Mouse (Mus musculus): ENCODE results near the gene Elmo1. TPM values are rescaled to one million over a fixed set of nuclear protein-coding genes. Genes with fewer than 3 reads are reported as not detected.

Gene Elmo1
- polyA plus RNA-seq, 1 experiment from 2014 or later = 10.6 TPM

DNA sequence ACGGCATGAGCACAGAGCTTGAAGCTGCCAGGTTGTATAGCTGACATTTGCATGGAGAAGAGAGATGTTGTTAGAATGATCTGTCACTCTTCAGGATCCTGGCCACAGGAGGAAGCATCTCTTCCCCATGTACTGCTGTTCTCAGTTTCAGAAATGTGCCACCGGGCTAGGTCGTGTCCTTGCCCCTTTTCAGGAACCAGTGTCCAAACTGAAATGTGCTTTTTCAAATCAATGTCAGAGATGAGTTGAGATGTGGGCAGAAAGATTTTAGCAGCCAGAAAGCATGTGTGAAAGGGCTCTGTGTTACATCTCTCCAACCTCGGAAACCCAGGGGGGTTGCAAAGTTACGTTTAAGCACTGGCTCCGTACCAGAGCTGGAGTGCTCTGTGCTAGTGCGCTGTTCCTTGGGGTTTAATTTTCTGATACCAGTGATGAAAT is 383.3 kb downstream of the Elmo1 start:
- DNase-seq (ENCODE audit: low spot score) (no peak), ATAC-seq (replicated peaks; ENCODE audit: low FRiP score) (no peak)
- H3K36me3 ChIP-seq (ENCODE audit: control insufficient read depth, insufficient read depth, low read length) = no peaks in the 10 kb centered on the region
- no peak overlapping the region for H3K9ac ChIP-seq (ENCODE audit: low read depth, low read length)
- no peak overlapping the region for H3K27ac ChIP-seq (ENCODE audit: low read depth, low read length)
- no peak overlapping the region for H3K4me3 ChIP-seq (ENCODE audit: low read depth, low read length)
- no peaks in the 10 kb centered on the region for H3K9me3 ChIP-seq (ENCODE audit: control insufficient read depth, low read length)
- H3K4me1 ChIP-seq (replicated peaks; ENCODE audit: control insufficient read depth, insufficient read depth, low read length) = no peaks in the 10 kb centered on the region
- WGBS = 85% methylated on average over 7 of the region's 7 CpGs
- no peak overlapping the region for H3K4me2 ChIP-seq
- H3K27me3 ChIP-seq (replicated peaks; ENCODE audit: control insufficient read depth, insufficient read depth, low read length) = no peaks in the 10 kb centered on the region

DNA sequence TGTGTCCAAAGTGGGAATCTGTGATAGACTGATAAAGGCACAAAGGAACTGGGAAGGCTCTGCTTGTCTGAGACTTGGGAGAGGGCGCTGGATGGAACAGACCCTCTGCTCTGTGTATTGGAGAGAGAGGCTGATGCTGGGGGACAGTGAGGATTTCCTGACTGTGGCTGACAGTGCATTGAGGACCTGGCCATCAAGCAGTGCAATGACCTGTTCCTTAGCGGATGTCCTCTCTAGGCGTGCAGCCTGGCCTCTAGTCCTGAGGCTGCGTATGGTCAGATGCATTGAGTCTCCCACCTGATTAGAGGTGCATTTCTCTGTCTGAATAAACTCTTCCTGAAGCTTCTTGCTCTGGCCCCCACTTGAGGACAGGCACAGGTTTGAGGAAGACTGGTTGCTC is 384.2 kb downstream of the Elmo1 start:
- H3K9me3 ChIP-seq (ENCODE audit: control insufficient read depth, low read length) = no peaks in the 10 kb centered on the region
- H3K27ac ChIP-seq (ENCODE audit: low read depth, low read length) = no peak overlapping the region
- no peak overlapping the region for H3K4me2 ChIP-seq
- H3K4me1 ChIP-seq (replicated peaks; ENCODE audit: control insufficient read depth, insufficient read depth, low read length) = no peaks in the 10 kb centered on the region
- H3K36me3 ChIP-seq (ENCODE audit: control insufficient read depth, insufficient read depth, low read length) = no peaks in the 10 kb centered on the region
- H3K27me3 ChIP-seq (replicated peaks; ENCODE audit: control insufficient read depth, insufficient read depth, low read length) = no peaks in the 10 kb centered on the region
- ATAC-seq (replicated peaks; ENCODE audit: low FRiP score) (no peak), DNase-seq (ENCODE audit: low spot score) (no peak)
- 85% methylated on average over 4 of the region's 4 CpGs for WGBS
- H3K9ac ChIP-seq (ENCODE audit: low read depth, low read length) = no peak overlapping the region
- H3K4me3 ChIP-seq (ENCODE audit: low read depth, low read length) = no peak overlapping the region

DNA sequence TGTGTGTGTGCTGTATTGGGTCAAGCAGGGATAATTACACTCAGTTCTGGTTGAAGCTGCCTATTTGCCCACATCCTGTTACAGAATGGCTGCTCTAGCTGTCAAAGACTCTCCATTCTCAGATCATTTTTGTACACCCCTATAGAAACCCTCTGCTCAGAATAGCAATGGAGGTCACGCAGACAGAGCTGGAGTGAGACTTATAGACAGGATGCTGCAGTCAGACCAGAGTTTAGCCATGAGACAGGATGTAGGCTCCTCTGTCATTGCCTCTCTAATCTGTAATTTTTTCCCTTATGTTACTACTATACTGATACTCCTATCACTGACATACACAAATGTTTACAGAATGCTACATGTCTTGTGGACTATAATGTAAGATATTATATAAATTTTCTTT is 391.4 kb downstream of the Elmo1 start:
- H3K9ac ChIP-seq (ENCODE audit: low read depth, low read length) = no peak overlapping the region
- no peak overlapping the region for H3K4me3 ChIP-seq (ENCODE audit: low read depth, low read length)
- H3K36me3 ChIP-seq (ENCODE audit: control insufficient read depth, insufficient read depth, low read length) = no peaks in the 10 kb centered on the region
- ATAC-seq (replicated peaks; ENCODE audit: low FRiP score) (no peak), DNase-seq (ENCODE audit: low spot score) (no peak)
- no peaks in the 10 kb centered on the region for H3K27me3 ChIP-seq (replicated peaks; ENCODE audit: control insufficient read depth, insufficient read depth, low read length)
- no peak overlapping the region for H3K4me2 ChIP-seq
- no peak overlapping the region for H3K27ac ChIP-seq (ENCODE audit: low read depth, low read length)
- H3K4me1 ChIP-seq (replicated peaks; ENCODE audit: control insufficient read depth, insufficient read depth, low read length) = no peaks in the 10 kb centered on the region
- WGBS = 92% methylated on average over 1 of the region's 1 CpGs
- H3K9me3 ChIP-seq (ENCODE audit: control insufficient read depth, low read length) = no peaks in the 10 kb centered on the region

DNA sequence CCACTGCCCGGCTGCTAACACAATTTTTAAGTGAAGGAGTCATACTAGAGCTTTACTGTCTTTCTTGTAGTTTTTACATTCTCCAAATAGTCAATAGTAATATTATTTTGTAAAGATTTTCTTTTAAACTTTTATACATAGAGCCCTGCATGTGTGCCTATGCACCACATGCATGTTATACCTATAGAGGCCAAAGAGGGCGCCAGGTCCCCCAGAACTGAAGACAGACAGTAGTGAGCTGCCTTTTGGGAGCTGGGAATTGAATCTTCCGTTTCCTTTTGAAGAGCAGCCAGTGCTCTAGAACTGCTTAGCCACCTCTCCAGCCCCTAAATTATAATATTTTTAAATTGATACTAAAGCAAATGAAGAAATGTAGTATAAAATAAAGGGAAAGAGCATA is 398.7 kb downstream of the Elmo1 start:
- Histone ChIP-seq H3K4me1 (replicated peaks; ENCODE audit: control insufficient read depth, insufficient read depth, low read length) (no peaks in the 10 kb centered on the region), H3K27me3 (replicated peaks; ENCODE audit: control insufficient read depth, insufficient read depth, low read length) (no peaks in the 10 kb centered on the region), H3K27ac (ENCODE audit: low read depth, low read length) (no peak overlapping the region), H3K4me3 (ENCODE audit: low read depth, low read length) (no peak overlapping the region), H3K4me2 (no peak overlapping the region), H3K9ac (ENCODE audit: low read depth, low read length) (no peak overlapping the region), H3K36me3 (ENCODE audit: control insufficient read depth, insufficient read depth, low read length) (no peaks in the 10 kb centered on the region), H3K9me3 (ENCODE audit: control insufficient read depth, low read length) (no peaks in the 10 kb centered on the region)
- no peak for ATAC-seq (replicated peaks; ENCODE audit: low FRiP score)
- WGBS = 64% methylated on average over 3 of the region's 3 CpGs
- DNase-seq (ENCODE audit: low spot score) = no peak

DNA sequence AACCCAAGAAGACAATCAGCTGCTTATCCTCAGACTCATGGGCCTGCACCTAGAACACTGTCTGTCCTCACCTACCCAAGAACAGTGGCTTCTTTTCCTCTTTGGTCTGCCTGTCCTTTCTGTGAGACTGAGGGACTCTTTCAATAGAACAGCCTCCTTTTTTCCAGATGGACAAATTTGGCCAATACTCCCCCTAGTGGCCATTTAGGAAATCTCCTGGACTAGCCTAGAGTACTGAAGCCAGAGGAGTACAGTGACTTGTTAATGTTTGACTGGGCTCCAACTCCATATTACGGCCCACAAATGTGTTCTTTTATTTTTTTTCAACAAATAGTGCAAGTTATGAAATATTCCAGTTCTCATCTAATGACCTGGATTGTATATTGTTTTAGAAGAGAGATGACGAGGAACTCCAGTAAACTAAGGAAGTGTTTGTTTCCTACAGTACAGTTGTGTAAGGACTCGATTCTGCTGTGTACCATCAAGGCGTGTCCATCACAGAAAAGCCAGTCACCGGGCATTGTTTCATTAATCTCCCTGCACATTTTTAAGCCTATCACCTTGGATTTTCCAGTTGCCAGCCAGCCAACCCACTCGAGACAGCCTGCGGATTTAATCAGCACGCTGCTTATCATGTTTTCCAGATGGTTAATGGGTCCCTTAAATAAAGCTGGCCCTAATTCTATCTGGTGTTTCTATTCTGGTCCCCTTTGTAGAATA is 399.5 kb downstream of the Elmo1 start:
- no peak; the same call in 1 of the 2 replicates for ATAC-seq (replicated peaks; ENCODE audit: low FRiP score)
- DNase-seq (ENCODE audit: low spot score) = no peak
- Histone ChIP-seq H3K9me3 (ENCODE audit: control insufficient read depth, low read length) (no peaks in the 10 kb centered on the region), H3K4me2 (no peak overlapping the region), H3K27ac (ENCODE audit: low read depth, low read length) (no peak overlapping the region), H3K27me3 (replicated peaks; ENCODE audit: control insufficient read depth, insufficient read depth, low read length) (no peaks in the 10 kb centered on the region), H3K4me3 (ENCODE audit: low read depth, low read length) (no peak overlapping the region), H3K4me1 (replicated peaks; ENCODE audit: control insufficient read depth, insufficient read depth, low read length) (no peaks in the 10 kb centered on the region), H3K9ac (ENCODE audit: low read depth, low read length) (no peak overlapping the region), H3K36me3 (ENCODE audit: control insufficient read depth, insufficient read depth, low read length) (no peaks in the 10 kb centered on the region)
- 69% methylated on average over 8 of the region's 8 CpGs for WGBS

DNA sequence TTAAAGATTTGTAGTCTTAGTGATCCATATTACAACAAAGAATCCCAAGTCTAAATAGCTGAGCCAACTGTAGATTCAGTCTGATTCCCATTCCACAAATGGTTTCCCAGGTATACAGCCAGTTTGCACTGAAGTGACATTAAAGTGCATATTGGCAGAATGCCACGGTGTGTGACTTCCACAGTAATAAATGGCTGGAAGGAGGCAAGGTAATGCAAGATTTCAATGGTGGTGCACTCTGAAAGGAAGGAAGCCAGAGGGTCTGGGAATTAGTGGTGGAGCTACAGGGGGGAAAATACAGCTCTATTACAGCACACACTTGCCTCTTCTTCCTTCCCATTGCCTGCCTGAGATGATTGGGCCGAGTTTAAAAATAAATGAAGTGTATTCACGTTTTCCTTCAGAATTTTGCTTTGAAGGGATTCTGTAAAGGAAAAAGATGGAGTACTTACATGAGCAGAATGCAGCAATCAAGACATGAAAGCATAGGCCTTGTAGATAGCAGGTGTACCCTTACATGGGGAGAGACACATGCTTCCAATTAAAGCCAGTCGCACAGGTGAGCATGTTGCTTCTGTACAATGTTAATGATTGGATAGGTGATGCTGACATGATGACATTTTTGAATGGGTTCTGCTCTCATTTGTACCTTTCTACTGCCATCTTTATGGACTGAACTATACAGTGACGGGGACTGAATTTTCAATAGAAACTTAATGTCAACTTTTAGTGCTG is 400.6 kb downstream of the Elmo1 start:
- ATAC-seq (replicated peaks; ENCODE audit: low FRiP score) = no peak
- H3K27me3 ChIP-seq (replicated peaks; ENCODE audit: control insufficient read depth, insufficient read depth, low read length) = no peaks in the 10 kb centered on the region
- WGBS = 74% methylated on average over 5 of the region's 5 CpGs
- H3K4me3 ChIP-seq (ENCODE audit: low read depth, low read length) = no peak overlapping the region
- H3K4me1 ChIP-seq (replicated peaks; ENCODE audit: control insufficient read depth, insufficient read depth, low read length) = no peaks in the 10 kb centered on the region
- H3K9me3 ChIP-seq (ENCODE audit: control insufficient read depth, low read length) = no peaks in the 10 kb centered on the region
- no peak overlapping the region for H3K4me2 ChIP-seq
- H3K36me3 ChIP-seq (ENCODE audit: control insufficient read depth, insufficient read depth, low read length) = no peaks in the 10 kb centered on the region
- DNase-seq (ENCODE audit: low spot score) = no peak
- H3K27ac ChIP-seq (ENCODE audit: low read depth, low read length) = no peak overlapping the region
- no peak overlapping the region for H3K9ac ChIP-seq (ENCODE audit: low read depth, low read length)

DNA sequence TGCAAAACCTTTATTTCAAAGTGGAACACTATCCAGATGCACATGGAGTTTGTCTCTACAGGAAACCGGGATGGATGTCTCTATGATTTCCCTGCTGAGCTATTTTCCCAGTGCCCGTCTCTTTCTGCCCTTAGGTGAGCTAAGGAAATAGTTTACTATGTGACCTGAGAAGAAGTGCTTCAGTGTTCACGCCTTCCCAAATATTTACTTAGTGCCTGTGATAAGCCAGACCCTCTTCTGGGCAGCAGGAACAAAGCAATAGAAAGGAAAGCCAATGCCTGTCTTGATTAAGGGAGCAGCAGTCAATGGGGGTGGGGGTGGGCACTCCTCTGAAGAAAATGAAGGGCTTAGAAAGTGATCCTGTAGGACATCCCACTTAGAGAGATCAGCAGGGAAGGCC is 401.3 kb downstream of the Elmo1 start:
- Histone ChIP-seq H3K4me3 (ENCODE audit: low read depth, low read length) (no peak overlapping the region), H3K9ac (ENCODE audit: low read depth, low read length) (no peak overlapping the region), H3K4me2 (no peak overlapping the region), H3K9me3 (ENCODE audit: control insufficient read depth, low read length) (no peaks in the 10 kb centered on the region), H3K4me1 (replicated peaks; ENCODE audit: control insufficient read depth, insufficient read depth, low read length) (no peaks in the 10 kb centered on the region), H3K36me3 (ENCODE audit: control insufficient read depth, insufficient read depth, low read length) (no peaks in the 10 kb centered on the region), H3K27me3 (replicated peaks; ENCODE audit: control insufficient read depth, insufficient read depth, low read length) (no peaks in the 10 kb centered on the region), H3K27ac (ENCODE audit: low read depth, low read length) (no peak overlapping the region)
- ATAC-seq (replicated peaks; ENCODE audit: low FRiP score) = no peak
- no peak for DNase-seq (ENCODE audit: low spot score)
- WGBS = 54% methylated on average over 3 of the region's 3 CpGs

DNA sequence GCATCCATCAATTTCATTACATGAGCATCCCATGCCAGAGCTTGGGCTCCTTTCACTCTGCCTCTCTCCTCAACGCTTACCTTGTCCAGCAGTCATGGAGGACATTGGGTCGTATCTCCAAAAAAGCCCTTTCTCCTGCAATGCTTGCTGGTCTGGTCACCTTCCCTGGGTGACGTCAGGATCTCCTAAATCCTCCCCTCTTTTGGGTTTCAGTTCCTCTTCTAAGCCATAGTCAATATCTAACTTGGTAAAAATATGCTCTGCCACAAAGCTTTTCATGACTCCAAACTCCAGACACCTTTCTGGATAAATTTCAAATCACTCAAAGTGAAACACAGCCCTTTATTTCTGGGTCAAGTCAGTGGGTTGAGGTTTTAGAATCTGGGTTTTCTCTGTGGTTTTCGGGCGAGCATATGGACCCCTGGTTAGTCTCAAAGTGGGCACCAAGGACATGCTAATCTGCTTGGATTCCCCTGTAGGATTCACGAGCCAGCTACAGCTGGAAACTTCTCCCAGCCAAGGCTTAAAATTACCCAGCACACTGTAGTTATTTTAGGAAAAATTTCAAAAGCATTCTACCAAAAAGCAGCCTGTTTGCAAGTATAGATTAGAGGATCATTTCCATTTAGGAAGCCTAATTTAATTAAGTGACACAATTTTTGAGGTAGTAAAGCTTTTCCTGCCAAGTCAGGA is 403.8 kb downstream of the Elmo1 start:
- ATAC-seq (replicated peaks; ENCODE audit: low FRiP score) = no peak
- no peak overlapping the region for H3K4me3 ChIP-seq (ENCODE audit: low read depth, low read length)
- H3K9ac ChIP-seq (ENCODE audit: low read depth, low read length) = no peak overlapping the region
- H3K27ac ChIP-seq (ENCODE audit: low read depth, low read length) = no peak overlapping the region
- no peaks in the 10 kb centered on the region for H3K4me1 ChIP-seq (replicated peaks; ENCODE audit: control insufficient read depth, insufficient read depth, low read length)
- 63% methylated on average over 6 of the region's 6 CpGs for WGBS
- no peaks in the 10 kb centered on the region for H3K27me3 ChIP-seq (replicated peaks; ENCODE audit: control insufficient read depth, insufficient read depth, low read length)
- no peak overlapping the region for H3K4me2 ChIP-seq
- no peaks in the 10 kb centered on the region for H3K9me3 ChIP-seq (ENCODE audit: control insufficient read depth, low read length)
- no peaks in the 10 kb centered on the region for H3K36me3 ChIP-seq (ENCODE audit: control insufficient read depth, insufficient read depth, low read length)
- DNase-seq (ENCODE audit: low spot score) = no peak
